In genomic region chr1:132006721-132007120, GRCm38 (mm10) we compare ENCODE assay signal across 8 mouse cellular contexts. TPM values are rescaled to one million over a fixed set of nuclear protein-coding genes. Genes with fewer than 3 reads are reported as not detected.
A peak's percentile ranks its signal among the peaks of the same experiment; 100 is the strongest.
DNase-seq lines count a peak whose midpoint lies in the region; ATAC-seq lines count a peak whose summit lies in the region.

No protein-coding gene starts in this region.

- H3K9me3 ChIP-seq in neural tube, embryonic 11.5 days (ENCODE audit: control insufficient read depth, low read length), result no peaks in the 10 kb centered on the region
- H3K9me3 ChIP-seq in forebrain, embryonic 15.5 days, result no peaks in the 10 kb centered on the region
- H3K9me3 ChIP-seq in liver, embryonic 11.5 days (ENCODE audit: control insufficient read depth, low read length), result no peaks in the 10 kb centered on the region
- no peaks in the 10 kb centered on the region for H3K9me3 ChIP-seq in stomach, embryonic 15.5 days

- peaks cover 8% of the 10 kb centered on the region for H3K4me1 ChIP-seq in neural tube, embryonic 11.5 days (ENCODE audit: control insufficient read depth, insufficient read depth, low read length)
- H3K4me1 ChIP-seq in forebrain, embryonic 15.5 days, result peaks cover 23% of the 10 kb centered on the region
- H3K4me1 ChIP-seq in liver, embryonic 11.5 days (replicated peaks; ENCODE audit: control insufficient read depth, insufficient read depth, low read length), result peaks cover 23% of the 10 kb centered on the region
- peaks cover 7% of the 10 kb centered on the region; the same call in 1 of the 2 replicates for H3K4me1 ChIP-seq in stomach, embryonic 15.5 days

- H3K27ac ChIP-seq in neural tube, embryonic 11.5 days (ENCODE audit: low read depth, low read length), result no peak overlapping the region; the same call in 1 of the 2 replicates
- H3K27ac ChIP-seq in forebrain, embryonic 15.5 days (replicated peaks), result peak overlapping the region; percentile 97
- peak overlapping the region; percentile 97 for H3K27ac ChIP-seq in liver, embryonic 11.5 days (ENCODE audit: low read depth, low read length)
- H3K27ac ChIP-seq in stomach, embryonic 15.5 days, result peak overlapping the region; percentile 99

- ATAC-seq in neural tube, embryonic 11.5 days (ENCODE audit: insufficient read depth, low FRiP score, low TSS enrichment), result no peak
- no peak for ATAC-seq in forebrain, embryonic 15.5 days (replicated peaks)
- ATAC-seq in liver, embryonic 11.5 days (replicated peaks; ENCODE audit: low FRiP score), result no peak
- no peak for ATAC-seq in stomach, embryonic 15.5 days (ENCODE audit: insufficient read depth, low FRiP score, low read depth)
- ATAC-seq in erythroid progenitor cell, adult 5-6 weeks (replicated peaks; ENCODE audit: low FRiP score, poor library complexity, severe bottlenecking), result no peak

- peak overlapping the region; percentile 72 for H3K4me2 ChIP-seq in neural tube, embryonic 11.5 days (ENCODE audit: low read depth)
- H3K4me2 ChIP-seq in forebrain, embryonic 15.5 days (replicated peaks), result peak overlapping the region; percentile 63
- H3K4me2 ChIP-seq in liver, embryonic 11.5 days, result peak overlapping the region; percentile 91
- H3K4me2 ChIP-seq in stomach, embryonic 15.5 days, result peak overlapping the region; percentile 55

- DNase-seq in neural tube, embryonic 11.5 days (ENCODE audit: low spot score), result no peak
- no peak for DNase-seq in neural tube, embryonic 10.5 days (ENCODE audit: extremely low spot score, low spot score)
- no peak for DNase-seq in liver, embryonic 11.5 days (ENCODE audit: low spot score)
- DNase-seq in cerebellum, adult 18-20 months, result no peak
- DNase-seq in layer of hippocampus, adult 18-20 months (ENCODE audit: low spot score in 2 of 2), result no peak

- 29% methylated on average over 5 of the region's 5 CpGs for WGBS in neural tube, embryonic 11.5 days
- WGBS in forebrain, embryonic 15.5 days, result 39% methylated on average over 5 of the region's 5 CpGs
- 34% methylated on average over 5 of the region's 5 CpGs for WGBS in liver, embryonic 11.5 days
- WGBS in stomach, embryonic 15.5 days, result 23% methylated on average over 5 of the region's 5 CpGs

- no peak overlapping the region for H3K9ac ChIP-seq in neural tube, embryonic 11.5 days (ENCODE audit: low read length)
- peak overlapping the region; percentile 90 for H3K9ac ChIP-seq in forebrain, embryonic 15.5 days (replicated peaks)
- peak overlapping the region; percentile 97 for H3K9ac ChIP-seq in liver, embryonic 11.5 days (ENCODE audit: low read depth, low read length)
- H3K9ac ChIP-seq in stomach, embryonic 15.5 days, result no peak overlapping the region

- H3K4me3 ChIP-seq in neural tube, embryonic 11.5 days (ENCODE audit: low read depth, low read length), result peak overlapping the region; percentile 83
- H3K4me3 ChIP-seq in forebrain, embryonic 15.5 days, result peak overlapping the region; percentile 78
- H3K4me3 ChIP-seq in liver, embryonic 11.5 days (ENCODE audit: low read depth, low read length), result peak overlapping the region; percentile 80
- peak overlapping the region; percentile 87 for H3K4me3 ChIP-seq in stomach, embryonic 15.5 days (replicated peaks)

- no peaks in the 10 kb centered on the region for H3K36me3 ChIP-seq in neural tube, embryonic 11.5 days (ENCODE audit: control insufficient read depth, insufficient read depth, low read length)
- no peaks in the 10 kb centered on the region for H3K36me3 ChIP-seq in forebrain, embryonic 15.5 days
- H3K36me3 ChIP-seq in liver, embryonic 11.5 days (ENCODE audit: control insufficient read depth, insufficient read depth, low read length), result no peaks in the 10 kb centered on the region
- no peaks in the 10 kb centered on the region for H3K36me3 ChIP-seq in stomach, embryonic 15.5 days

- H3K27me3 ChIP-seq in neural tube, embryonic 11.5 days (ENCODE audit: control insufficient read depth, insufficient read depth, low read length), result no peaks in the 10 kb centered on the region
- no peaks in the 10 kb centered on the region for H3K27me3 ChIP-seq in forebrain, embryonic 15.5 days
- H3K27me3 ChIP-seq in liver, embryonic 11.5 days (replicated peaks; ENCODE audit: control insufficient read depth, insufficient read depth, low read length), result no peaks in the 10 kb centered on the region
- H3K27me3 ChIP-seq in stomach, embryonic 15.5 days (replicated peaks), result no peaks in the 10 kb centered on the region

RNA-seq across cellular contexts. Expression of gene Elk4, which starts 0.7 kb away (rescaled TPM):
- 18.7 and 21.6 TPM in 2 replicates for polyA plus RNA-seq in neural tube, embryonic 11.5 days (2014; fragmentation: Nextera tagmentation; extraction: Ambion mirVana)
- 12.0 and 14.6 TPM in 2 replicates for polyA plus RNA-seq in forebrain, embryonic 15.5 days (2015; fragmentation: Nextera tagmentation; extraction: Ambion mirVana)
- polyA plus RNA-seq in liver, embryonic 11.5 days (2014; fragmentation: Nextera tagmentation; extraction: Ambion mirVana), result 17.8 and 20.9 TPM in 2 replicates
- 20.4 and 24.4 TPM in 2 replicates for polyA plus RNA-seq in stomach, embryonic 15.5 days (2015; fragmentation: Nextera tagmentation; extraction: Ambion mirVana)
- total RNA-seq in erythroid progenitor cell, adult 5-6 weeks (2015; ENCODE audit: low replicate concordance), result 143 and 156 TPM in 2 replicates
- total RNA-seq in erythroid progenitor cell, adult 5-6 weeks (2017; ENCODE audit: low replicate concordance), result 66.2 and 68.6 TPM in 2 replicates
- total RNA-seq in layer of hippocampus, adult 18-20 months (2021), result 10 to 100 TPM; 55.3 to 64.3 TPM

RNA-seq across cellular contexts. Expression of gene Slc45a3, which starts 44.0 kb away (rescaled TPM):
- polyA plus RNA-seq in neural tube, embryonic 11.5 days (2014; fragmentation: Nextera tagmentation; extraction: Ambion mirVana), result 11.8 TPM in 2 replicates
- polyA plus RNA-seq in forebrain, embryonic 15.5 days (2015; fragmentation: Nextera tagmentation; extraction: Ambion mirVana), result 1.8 and 2.4 TPM in 2 replicates
- 3.5 and 3.8 TPM in 2 replicates for polyA plus RNA-seq in liver, embryonic 11.5 days (2014; fragmentation: Nextera tagmentation; extraction: Ambion mirVana)
- polyA plus RNA-seq in stomach, embryonic 15.5 days (2015; fragmentation: Nextera tagmentation; extraction: Ambion mirVana), result 5.5 and 6.0 TPM in 2 replicates
- 1.1 TPM in 1 of 2 replicates, not detected in the other for total RNA-seq in erythroid progenitor cell, adult 5-6 weeks (2015; ENCODE audit: low replicate concordance)
- 0.64 TPM in 1 of 2 replicates, not detected in the other for total RNA-seq in erythroid progenitor cell, adult 5-6 weeks (2017; ENCODE audit: low replicate concordance)
- under 1 TPM; 0.72 to 0.89 TPM for total RNA-seq in layer of hippocampus, adult 18-20 months (2021)

Comparison
In these comparisons a context has a peak if more than half of its experiments do, and no peak if none do; other contexts are left out.
1. H3K9ac ChIP-seq: peak in forebrain, embryonic 15.5 days (single experiment) and liver, embryonic 11.5 days (single experiment); none in neural tube, embryonic 11.5 days (single experiment) and stomach, embryonic 15.5 days (single experiment).
2. Peak in every context shown above with its lines, with median percentiles within 50 percentile points of each other: H3K4me2 ChIP-seq and H3K4me3 ChIP-seq.